Mouse (Mus musculus): Measurements from ENCODE around the gene Olfml1.

- TF ChIP-seq POLR2A (IDR thresholded peaks at IDR 0.05; ENCODE audit: control insufficient read depth in 1 of 2, insufficient read depth in 1 of 2, low read depth in 1 of 2, low read length in 2 of 2, poor library complexity in 1 of 2) (no peak), BHLHE40 (IDR thresholded peaks at IDR 0.05; ENCODE audit: borderline replicate concordance, low read depth, low read length) (no peak), ZMIZ1 (IDR thresholded peaks at IDR 0.05; ENCODE audit: low read depth, low read length) (no peak)
Observed at GRCm38 (mm10) chr7:107637398-107637797, 70.2 kb downstream of the Olfml1 start.
